Mouse (Mus musculus) small intestine, adult 2 months (tissue): ENCODE data around the gene Plscr4.

Experiments used
- CTCF ChIP-seq: fragments of 200-500 bp; IDR thresholded peaks from 2 replicates; pipeline ENCODE4 v1.5.1; 2012; ENCODE audit warnings: low read depth, mild to moderate bottlenecking, control low read depth, inconsistent platforms, low read length, moderate library complexity, mixed read lengths; ENCODE audit not compliant: insufficient replicate concordance, insufficient read length; ENCODE audit errors: extremely low read depth
- POLR2A ChIP-seq: fragments of 200-500 bp; IDR thresholded peaks from 2 replicates; pipeline ENCODE4 v1.6.1; 2012; ENCODE audit warnings: low read depth, mild to moderate bottlenecking, control low read depth, inconsistent platforms, low read length, moderate library complexity

- TF ChIP-seq POLR2A = peak; percentile 33; the same call in 1 of the 2 replicates
- no peak for TF ChIP-seq CTCF
These were observed at the start of gene Plscr4 for GRCm38 (mm10) chr9:92457261-92458058.
